Mouse (Mus musculus) frontal cortex, postnatal 10 days (tissue): ENCODE results near the gene Ank.

Experiments
- DNase-seq, 2 experiments: peaks; one replicate each; pipeline ENCODE4 v3.0.0; 2022; ENCODE audit warnings: low spot score in 2 of 2, mixed read lengths in 1 of 2

Ank gene

GRCm38 (mm10) chr15:27536771-27537170 is 70.3 kb downstream of the Ank start:
- DNase-seq, result peak in 1 of 2 experiments; percentile 48

GRCm38 (mm10) chr15:27537519-27538223 is 71.2 kb downstream of the Ank start:
- no peak for DNase-seq

GRCm38 (mm10) chr15:27539745-27540144 is 73.3 kb downstream of the Ank start:
- DNase-seq, result no peak

DNA sequence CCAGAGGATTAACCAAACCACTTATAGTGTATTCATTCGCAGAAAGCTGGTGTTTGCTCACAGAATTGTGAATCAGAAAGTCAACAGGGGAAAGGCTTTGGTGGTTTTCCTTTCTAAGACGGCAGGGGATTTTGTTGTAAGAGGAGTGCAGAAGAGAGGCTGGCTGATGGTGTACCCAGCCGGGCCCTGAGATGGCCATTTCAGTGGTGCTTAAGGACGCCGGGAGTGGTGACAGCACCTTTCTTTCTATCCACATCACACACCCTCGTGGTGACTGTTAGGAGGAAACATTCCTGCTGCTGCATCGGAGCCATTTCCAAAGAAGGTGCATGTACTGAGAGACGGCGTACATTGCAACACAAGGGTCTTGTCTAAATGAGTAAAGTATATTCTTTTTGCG is 78.7 kb downstream of the Ank start:
- no peak for DNase-seq

GRCm38 (mm10) chr15:27548110-27548509 is 81.6 kb downstream of the Ank start:
- DNase-seq, result no peak

- no peak for DNase-seq
These were observed 82.6 kb downstream of the Ank start for GRCm38 (mm10) chr15:27549071-27549470.

GRCm38 (mm10) chr15:27549878-27550277 is 83.4 kb downstream of the Ank start:
- no peak for DNase-seq

- no peak for DNase-seq
These were observed 84.0 kb downstream of the Ank start for GRCm38 (mm10) chr15:27550358-27550992.

DNA sequence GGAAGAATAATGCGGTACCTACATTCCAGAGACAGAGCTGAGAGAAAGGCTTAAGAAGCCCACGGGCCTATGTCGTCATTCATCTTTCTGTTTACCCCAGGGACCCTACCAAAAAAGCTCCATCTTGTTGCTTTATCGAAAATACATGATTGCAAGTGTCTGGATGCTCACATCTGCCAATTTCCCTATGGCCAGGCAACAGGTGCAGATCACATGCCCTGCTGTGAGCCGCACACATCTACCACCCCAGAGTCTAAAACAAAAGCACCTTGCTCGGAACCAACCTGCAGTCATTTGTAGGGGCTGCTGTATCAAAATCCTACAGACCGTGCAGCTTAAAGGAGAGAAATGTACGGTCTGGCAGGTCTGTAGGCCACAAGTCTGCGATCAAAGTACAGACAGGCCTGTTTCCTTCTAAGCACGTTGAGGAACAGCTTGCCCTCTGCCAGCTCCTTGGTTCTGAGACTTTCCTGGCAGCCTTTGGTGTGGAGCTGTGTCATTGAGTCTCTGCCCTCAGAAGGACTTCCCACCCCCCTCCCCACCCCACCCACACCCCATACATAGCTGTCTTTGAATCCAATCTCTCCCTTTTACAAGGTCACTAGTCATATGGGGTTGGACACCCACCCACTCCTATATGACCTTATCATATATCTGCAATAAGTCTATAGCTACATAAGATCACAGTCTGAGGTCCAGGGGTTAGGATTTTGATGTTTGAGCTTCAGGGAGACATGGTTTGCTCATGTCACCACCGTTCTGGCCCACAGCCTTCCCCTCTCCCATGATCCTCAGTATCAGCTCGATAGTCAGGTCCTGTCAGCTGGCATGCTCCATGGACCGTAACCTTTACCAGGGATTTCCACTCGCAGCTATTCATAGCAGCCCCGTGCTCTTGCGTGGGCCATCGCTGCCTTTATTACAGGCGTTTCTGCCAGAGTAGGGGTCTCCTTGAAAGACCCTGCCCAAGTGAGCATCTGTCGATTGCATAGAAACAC is 84.9 kb downstream of the Ank start:
- DNase-seq, result no peak

- DNase-seq, result no peak
These were observed 85.7 kb downstream of the Ank start for GRCm38 (mm10) chr15:27552129-27552700.

- DNase-seq, result no peak
These were observed 87.1 kb downstream of the Ank start for GRCm38 (mm10) chr15:27553554-27553953.

DNA sequence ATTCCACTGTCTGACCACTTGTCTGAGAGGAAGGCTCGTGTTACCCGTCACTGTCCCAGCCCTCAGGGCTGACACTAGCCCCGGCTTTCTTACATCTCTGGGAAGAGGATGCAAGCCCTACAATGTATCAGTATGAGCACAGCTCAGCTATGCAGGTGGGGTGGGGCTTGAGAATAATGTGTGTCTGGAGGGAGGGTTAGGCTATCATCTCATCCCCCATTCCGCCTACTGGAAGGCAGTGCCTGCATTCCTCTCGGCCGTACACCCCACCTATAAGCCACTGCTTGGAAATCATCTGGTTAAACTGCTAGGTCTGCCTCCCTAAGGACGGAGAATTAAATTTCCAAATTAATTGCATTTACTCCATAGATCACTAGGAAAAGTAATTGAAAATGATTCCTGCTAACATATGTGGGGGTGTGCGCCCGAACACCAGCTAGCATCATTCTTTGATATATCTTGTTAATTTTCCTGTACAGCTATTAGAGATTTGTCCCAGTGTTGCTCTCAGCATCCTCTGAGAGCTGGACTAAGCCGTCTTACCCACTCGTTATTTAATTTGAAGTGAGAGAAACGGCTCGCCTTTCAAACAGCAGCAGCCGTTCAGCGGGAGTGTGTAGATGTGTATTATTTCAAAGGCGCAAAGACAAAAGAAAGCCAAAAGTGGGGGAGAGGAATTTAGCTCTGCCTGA is 92.1 kb downstream of the Ank start:
- no peak for DNase-seq

DNA sequence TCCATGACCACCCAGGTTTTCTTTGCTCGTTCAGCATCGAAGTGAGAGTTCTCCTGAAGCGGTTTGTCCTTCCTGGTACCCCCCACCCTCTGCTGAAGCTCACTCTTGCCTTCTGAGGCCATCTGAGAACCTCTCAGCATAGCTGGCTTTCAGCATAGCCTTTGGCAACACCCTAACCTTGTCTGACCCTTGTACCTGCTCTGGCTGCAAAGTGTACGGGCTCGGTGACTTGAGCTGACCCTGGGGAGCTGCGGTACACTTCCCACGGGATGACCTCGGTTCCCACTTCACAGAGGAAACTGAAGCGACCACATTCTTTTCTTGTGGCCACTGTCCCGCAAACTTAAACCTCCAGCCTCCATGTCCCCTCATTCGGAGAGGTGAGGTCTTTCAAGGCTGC is 93.8 kb downstream of the Ank start:
- no peak for DNase-seq

- DNase-seq, result no peak
These were observed 97.9 kb downstream of the Ank start for GRCm38 (mm10) chr15:27564106-27565100.

DNA sequence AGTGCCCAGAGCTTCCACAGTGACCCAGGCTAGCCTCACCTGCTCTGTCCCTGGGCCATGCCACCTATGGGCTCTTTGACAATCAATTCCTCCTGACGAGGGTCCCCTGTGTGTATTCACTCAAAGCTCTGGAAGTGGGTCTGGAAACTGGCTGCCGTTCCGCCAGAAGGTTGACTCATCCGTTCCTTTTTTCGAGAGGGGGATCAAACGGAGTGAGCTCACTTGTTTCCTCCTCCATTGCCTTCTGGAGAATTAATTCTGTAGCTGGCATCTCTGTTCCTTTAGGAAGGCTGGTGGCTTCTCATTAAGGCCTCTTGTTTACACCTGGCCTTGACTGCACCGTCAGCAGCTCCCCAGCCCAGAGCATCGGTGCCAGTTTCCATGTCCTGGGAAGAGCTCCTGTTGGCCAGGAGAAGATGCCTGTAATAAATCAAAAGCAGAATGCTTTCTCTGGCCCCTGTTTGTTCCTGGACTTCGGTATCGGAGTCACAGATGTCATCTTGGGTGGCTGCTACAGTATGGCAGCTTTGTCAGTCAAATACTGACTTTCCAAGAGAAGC is 99.2 kb downstream of the Ank start:
- DNase-seq, result no peak

GRCm38 (mm10) chr15:27567356-27567755 is 100.9 kb downstream of the Ank start:
- DNase-seq, result no peak

DNA sequence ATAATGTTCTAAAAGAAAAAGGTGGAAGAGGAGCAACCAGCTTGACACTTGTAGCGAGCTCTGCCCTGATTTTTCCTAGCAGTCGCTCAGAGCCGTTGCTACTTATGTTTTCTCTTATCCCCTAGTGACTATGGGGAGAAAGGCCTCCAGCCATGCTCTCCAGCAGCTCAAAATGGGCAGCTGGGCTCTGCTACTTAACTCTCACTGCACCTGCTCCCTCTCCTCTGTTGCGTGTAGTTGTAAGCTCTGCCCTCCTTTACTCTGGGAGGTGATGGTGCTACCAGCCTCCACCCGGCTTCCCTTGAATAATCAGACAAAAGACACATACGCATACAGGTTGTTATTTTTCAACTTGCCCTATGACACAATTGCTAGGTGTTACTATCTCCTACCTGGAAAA is 101.9 kb downstream of the Ank start:
- DNase-seq, result no peak

DNA sequence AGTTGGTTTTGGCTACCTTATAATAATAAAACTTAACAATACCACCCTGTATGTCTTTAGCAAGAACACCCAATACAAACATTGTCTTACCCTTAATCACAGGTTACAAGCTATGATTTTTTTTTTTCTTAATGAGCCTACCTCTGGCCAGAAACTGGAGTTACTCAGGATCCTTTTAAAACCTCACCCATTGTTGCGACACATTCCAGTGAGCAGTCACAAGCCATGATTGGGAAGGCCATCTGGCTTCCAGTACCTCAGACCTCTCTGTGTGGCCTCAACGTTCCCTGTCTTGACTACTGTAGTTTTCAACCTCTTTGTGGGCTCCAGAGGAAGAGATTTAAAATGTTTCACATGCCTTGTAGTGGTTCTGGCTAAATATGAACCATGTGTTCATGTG is 103.4 kb downstream of the Ank start:
- DNase-seq, result no peak

GRCm38 (mm10) chr15:27570385-27570784 is 103.9 kb downstream of the Ank start:
- DNase-seq, result no peak

DNA sequence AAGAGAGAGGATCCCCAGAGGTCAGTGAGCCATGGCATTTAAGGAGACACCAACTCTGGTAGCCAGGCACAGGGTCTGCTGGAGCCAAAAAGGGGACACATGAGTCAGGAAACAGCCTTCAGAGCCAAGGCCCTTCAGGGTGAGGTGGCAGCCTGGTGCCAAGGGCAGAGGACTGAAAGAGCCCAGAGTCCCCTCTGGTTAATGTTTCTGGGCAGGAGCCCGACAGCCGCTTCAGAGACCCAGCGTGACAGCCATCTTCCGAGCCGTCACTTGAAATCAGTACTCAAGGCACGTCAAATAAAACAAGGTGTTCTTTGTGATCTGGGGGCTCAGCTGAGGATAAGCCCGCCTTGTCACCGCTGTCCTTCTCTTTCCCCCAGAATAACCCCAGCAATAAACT is 104.7 kb downstream of the Ank start:
- no peak for DNase-seq
